Mouse (Mus musculus) spleen, embryonic (tissue): Measurements from ENCODE around the gene Chaf1b.

Experiments used
- CTCF ChIA-PET: fragments of 350-600 bp; sonication (Branson Sonifier 250); formaldehyde crosslinking; loops from one replicate; lab custom pipeline; 2022; lab: Charles Lee

The Chaf1b gene

GRCm38 (mm10) chr16:93942796-93943502 is 59.2 kb downstream of the Chaf1b start:
- CTCF ChIA-PET, result interaction anchor here (0.5 kb wide), 1 partner anchor 43 kb away, joined by 4 read pairs; no protein-coding TSS in a partner anchor

GRCm38 (mm10) chr16:93944301-93944700 is 60.6 kb downstream of the Chaf1b start:
- CTCF ChIA-PET, result no interaction called here

GRCm38 (mm10) chr16:93947396-93947795 is 63.7 kb downstream of the Chaf1b start:
- CTCF ChIA-PET, result no interaction called here
